Mouse (Mus musculus): Measurements from ENCODE around the gene Gm13278. TPM values are rescaled to one million over a fixed set of nuclear protein-coding genes. Genes with fewer than 3 reads are reported as not detected.

Gene Gm13278
- polyA plus RNA-seq, 1 experiment from 2014 or later, result not detected

Other genes with a start within 250 kb of the Gm13278 start
- not detected for gene Ifna15, start 233.3 kb upstream of the Gm13278 start, polyA plus RNA-seq (2017; shearing (Covaris generic))
- gene Ifna14, start 219.8 kb upstream of the Gm13278 start, polyA plus RNA-seq (2017; shearing (Covaris generic)), result not detected
- gene Ifna9, start 199.2 kb upstream of the Gm13278 start, polyA plus RNA-seq (2017; shearing (Covaris generic)), result not detected
- gene Ifna12, start 188.2 kb upstream of the Gm13278 start, polyA plus RNA-seq (2017; shearing (Covaris generic)), result not detected
- gene C87499, start 157.1 kb upstream of the Gm13278 start, polyA plus RNA-seq (2017; shearing (Covaris generic)), result not detected
- gene Ifna13, start 147.1 kb upstream of the Gm13278 start, polyA plus RNA-seq (2017; shearing (Covaris generic)), result not detected
- gene Ifna16, start 114.6 kb upstream of the Gm13278 start, polyA plus RNA-seq (2017; shearing (Covaris generic)), result not detected
- gene Ifna2, start 107.6 kb upstream of the Gm13278 start, polyA plus RNA-seq (2017; shearing (Covaris generic)), result not detected
- gene Ifnab, start 100.2 kb upstream of the Gm13278 start, polyA plus RNA-seq (2017; shearing (Covaris generic)), result not detected
- 0.74 TPM for gene Gm26566, start 69.7 kb upstream of the Gm13278 start, polyA plus RNA-seq (2017; shearing (Covaris generic))
- 15.4 TPM for gene Klhl9, start 69.1 kb upstream of the Gm13278 start, polyA plus RNA-seq (2017; shearing (Covaris generic))
- not detected for gene Gm13271, start 36.7 kb upstream of the Gm13278 start, polyA plus RNA-seq (2017; shearing (Covaris generic))
- not detected for gene Gm13283, start 31.4 kb upstream of the Gm13278 start, polyA plus RNA-seq (2017; shearing (Covaris generic))
- not detected for gene Gm13290, start 17.7 kb upstream of the Gm13278 start, polyA plus RNA-seq (2017; shearing (Covaris generic))
- gene Gm13289, start 14.6 kb upstream of the Gm13278 start, polyA plus RNA-seq (2017; shearing (Covaris generic)), result not detected
- not detected for gene Gm13272, start 11.7 kb upstream of the Gm13278 start, polyA plus RNA-seq (2017; shearing (Covaris generic))
- gene Ifnz, start 9.4 kb upstream of the Gm13278 start, polyA plus RNA-seq (2017; shearing (Covaris generic)), result 0.28 TPM
- not detected for gene Gm13276, start 5.8 kb upstream of the Gm13278 start, polyA plus RNA-seq (2017; shearing (Covaris generic))
- not detected for gene Gm13277, start 2.9 kb upstream of the Gm13278 start, polyA plus RNA-seq (2017; shearing (Covaris generic))
- gene Gm13275, start 2.9 kb downstream of the Gm13278 start, polyA plus RNA-seq (2017; shearing (Covaris generic)), result not detected
- gene Gm13279, start 5.8 kb downstream of the Gm13278 start, polyA plus RNA-seq (2017; shearing (Covaris generic)), result not detected
- 1.1 TPM for gene Gm13285, start 8.1 kb downstream of the Gm13278 start, polyA plus RNA-seq (2017; shearing (Covaris generic))
- gene Gm13287, start 11.7 kb downstream of the Gm13278 start, polyA plus RNA-seq (2017; shearing (Covaris generic)), result not detected
- gene Gm13288, start 14.0 kb downstream of the Gm13278 start, polyA plus RNA-seq (2017; shearing (Covaris generic)), result not detected
- gene Ifna7, start 24.7 kb downstream of the Gm13278 start, polyA plus RNA-seq (2017; shearing (Covaris generic)), result not detected
- gene Ifna11, start 28.4 kb downstream of the Gm13278 start, polyA plus RNA-seq (2017; shearing (Covaris generic)), result not detected
- gene Ifna6, start 35.9 kb downstream of the Gm13278 start, polyA plus RNA-seq (2017; shearing (Covaris generic)), result not detected
- not detected for gene Ifna5, start 44.0 kb downstream of the Gm13278 start, polyA plus RNA-seq (2017; shearing (Covaris generic))
- not detected for gene Ifna4, start 50.3 kb downstream of the Gm13278 start, polyA plus RNA-seq (2017; shearing (Covaris generic))
- not detected for gene Ifna1, start 58.5 kb downstream of the Gm13278 start, polyA plus RNA-seq (2017; shearing (Covaris generic))
- not detected for gene Ifne, start 88.7 kb downstream of the Gm13278 start, polyA plus RNA-seq (2017; shearing (Covaris generic))